Mouse (Mus musculus): ENCODE results near the gene Ntf3. TPM values are rescaled to one million over a fixed set of nuclear protein-coding genes. Genes with fewer than 3 reads are reported as not detected.

Ntf3 gene
- total and polyA plus RNA-seq, 3 experiments: 0.82 to 3.2 (median 2.2) TPM

- peak; percentile 53 for DNase-seq
Measured at GRCm38 (mm10) chr6:126106051-126106797, 60.5 kb downstream of the Ntf3 start.

DNA sequence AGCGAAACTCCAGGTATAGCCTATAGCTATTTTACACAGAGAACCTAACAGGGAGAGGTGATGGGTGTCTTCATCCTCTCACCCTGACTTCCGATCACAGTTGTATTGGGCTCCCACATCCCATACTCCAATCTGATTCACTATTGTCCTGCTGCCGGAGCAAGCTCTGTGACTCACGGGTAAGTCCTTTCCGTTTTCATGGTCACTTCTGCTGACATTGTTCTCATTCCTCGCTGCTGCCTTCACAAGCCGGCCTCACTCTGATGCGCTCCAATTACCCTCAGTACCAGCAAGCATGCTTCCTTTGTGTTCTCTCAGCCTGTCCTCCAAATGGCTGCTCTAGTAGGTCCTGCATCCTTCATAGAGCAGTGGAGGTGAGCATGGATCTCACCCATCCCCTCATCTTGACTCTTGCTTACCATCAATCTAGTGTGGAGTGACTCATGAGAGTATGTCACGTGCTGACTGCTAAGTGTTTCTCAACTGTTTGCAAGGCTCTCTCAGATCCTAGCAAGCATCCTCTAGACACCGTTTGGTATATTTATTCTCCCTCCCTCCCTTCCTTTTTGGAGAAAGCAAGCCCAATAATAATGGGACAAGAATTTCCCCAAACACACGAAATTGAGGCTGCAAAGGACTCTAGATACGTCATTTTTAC, 61.5 kb downstream of the Ntf3 start:
- peak; percentile 58 for DNase-seq

GRCm38 (mm10) chr6:126102571-126102970, 64.1 kb downstream of the Ntf3 start:
- DNase-seq: no peak

- no peak for DNase-seq
Measured at GRCm38 (mm10) chr6:126102007-126102406, 64.7 kb downstream of the Ntf3 start.

DNA sequence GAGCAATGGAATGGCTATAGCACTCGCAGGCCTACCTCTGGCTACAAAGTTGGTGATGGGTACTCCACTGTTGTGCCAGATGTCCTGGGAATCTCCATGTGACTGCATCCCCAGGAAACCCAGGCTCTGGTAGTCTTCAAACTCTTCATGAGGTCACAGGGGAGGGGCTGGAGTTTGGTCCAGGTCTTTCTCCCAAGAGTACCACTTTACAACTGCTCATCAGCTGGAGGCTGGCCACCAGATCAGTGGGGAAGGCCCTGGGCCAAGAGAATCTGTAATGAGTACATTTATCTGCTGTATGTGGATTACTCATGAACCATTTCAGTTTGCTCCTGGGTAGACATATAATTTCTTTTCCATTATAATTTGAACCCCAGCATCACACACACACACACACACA, 66.1 kb downstream of the Ntf3 start:
- no peak for DNase-seq

DNA sequence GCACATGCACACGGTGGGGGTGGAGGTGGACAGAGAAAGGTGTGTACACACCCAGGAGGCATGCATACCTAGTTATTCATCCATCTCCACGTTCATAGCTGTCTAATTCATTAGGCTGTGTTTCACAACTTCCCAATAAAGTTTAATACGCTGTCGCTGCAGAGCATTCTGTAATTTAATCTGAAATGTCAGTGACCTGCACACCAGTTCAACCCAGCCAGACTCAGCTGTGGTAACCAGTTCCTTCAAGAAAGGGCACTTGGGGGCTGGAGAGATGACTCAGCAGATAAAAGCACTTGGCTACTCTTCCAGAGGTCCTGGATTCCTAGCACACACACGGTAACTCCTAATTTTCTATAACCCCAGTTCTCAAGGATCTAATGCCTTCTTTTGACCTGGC, 69.2 kb downstream of the Ntf3 start:
- no peak for DNase-seq

- no peak for DNase-seq
Measured at GRCm38 (mm10) chr6:126096085-126096484, 70.6 kb downstream of the Ntf3 start.

GRCm38 (mm10) chr6:126095041-126095440, 71.7 kb downstream of the Ntf3 start:
- DNase-seq: no peak

GRCm38 (mm10) chr6:126092026-126092425, 74.7 kb downstream of the Ntf3 start:
- DNase-seq: no peak

- DNase-seq: no peak
Measured at GRCm38 (mm10) chr6:126090063-126090462, 76.6 kb downstream of the Ntf3 start.

GRCm38 (mm10) chr6:126088489-126089265, 78.0 kb downstream of the Ntf3 start:
- no peak for DNase-seq

- no peak for DNase-seq
Measured at GRCm38 (mm10) chr6:126086321-126086950, 80.3 kb downstream of the Ntf3 start.

DNA sequence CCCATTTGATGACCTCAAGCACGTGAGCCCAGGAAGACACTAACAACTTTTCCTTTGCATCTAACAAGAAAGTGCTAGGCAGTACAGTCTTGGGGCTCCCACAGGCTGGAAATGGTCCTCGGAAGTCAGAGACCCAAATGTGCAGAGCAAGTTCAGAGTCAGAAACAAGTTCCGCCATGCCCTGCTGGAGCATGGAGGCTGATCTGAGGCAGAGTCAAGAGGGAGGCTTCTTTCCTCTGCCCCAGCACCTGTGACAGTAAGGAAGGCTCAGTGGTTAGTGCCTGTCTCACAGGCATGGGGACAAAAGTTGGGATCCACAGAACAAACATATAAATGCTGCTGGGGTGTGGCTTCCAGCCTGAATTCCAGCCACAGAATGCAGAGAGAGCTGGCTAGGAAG, 86.2 kb downstream of the Ntf3 start:
- DNase-seq: no peak

GRCm38 (mm10) chr6:126057706-126058105, 109.0 kb downstream of the Ntf3 start:
- DNase-seq: no peak

- no peak for DNase-seq
Measured at GRCm38 (mm10) chr6:126053136-126053535, 113.6 kb downstream of the Ntf3 start.

Measured in adrenal gland, adult 2 months (tissue).